Mouse (Mus musculus) midbrain, embryonic 13.5 days (tissue): ENCODE results near the gene Dpysl4. TPM values are rescaled to one million over a fixed set of nuclear protein-coding genes. Genes with fewer than 3 reads are reported as not detected.

Experiments used
- ATAC-seq: fragments of 200-750 bp; cut with Nextera tagmentation; 2 replicates; pipeline ENCODE4 v1.8.0; 2017; ENCODE audit warnings: mild to moderate bottlenecking, moderate TSS enrichment, moderate library complexity
- H3K27ac ChIP-seq: fragments of 300-500 bp; sonication (generic); 2 replicates; pipeline ENCODE4 v1.5.1; 2015; ENCODE audit warnings: inconsistent platforms, mild to moderate bottlenecking, moderate library complexity
- H3K27me3 ChIP-seq: fragments of 300-500 bp; sonication (generic); 2 replicates; pipeline ENCODE4 v1.6.1; 2015; ENCODE audit warnings: mild to moderate bottlenecking, inconsistent platforms
- H3K36me3 ChIP-seq: fragments of 300-500 bp; sonication (generic); 2 replicates; pipeline ENCODE4 v1.6.1; 2015; ENCODE audit warnings: mild to moderate bottlenecking, inconsistent platforms
- H3K4me1 ChIP-seq: fragments of 300-500 bp; sonication (generic); replicated peaks from 2 replicates; pipeline ENCODE4 v1.6.1; 2015; ENCODE audit warnings: inconsistent platforms
- H3K4me2 ChIP-seq: fragments of 300-500 bp; sonication (generic); replicated peaks from 2 replicates; pipeline ENCODE4 v1.6.1; 2015; ENCODE audit warnings: moderate library complexity, mild to moderate bottlenecking, inconsistent platforms
- H3K4me3 ChIP-seq: fragments of 300-500 bp; sonication (generic); replicated peaks from 2 replicates; pipeline ENCODE4 v1.5.1; 2015; ENCODE audit warnings: mild to moderate bottlenecking, inconsistent platforms
- H3K9ac ChIP-seq: fragments of 300-500 bp; sonication (generic); replicated peaks from 2 replicates; pipeline ENCODE4 v1.6.1; 2015; ENCODE audit warnings: mild to moderate bottlenecking, inconsistent platforms
- H3K9me3 ChIP-seq: fragments of 300-500 bp; sonication (generic); 2 replicates; pipeline ENCODE4 v1.6.1; 2016; ENCODE audit warnings: mild to moderate bottlenecking, inconsistent platforms
- WGBS: fragments of 180-500 bp; shearing (Covaris S2); methylation state at CpG from one replicate; pipeline ENCODE4 v1.1.7; 2015; 5-methylcytosine and 5-hydroxymethylcytosine counted together
- polyA plus RNA-seq: library from polyadenylated mRNA; unstranded; fragments of >200 nt; fragmentation: Nextera tagmentation; extraction: Ambion mirVana; gene quantifications from 2 replicates; pipeline ENCODE4 v1.2.1, GENCODE M21; 2015

Dpysl4 gene
- polyA plus RNA-seq, 1 experiment from 2014 or later: 225 TPM

GRCm38 (mm10) chr7:139131538-139131937, 45.7 kb downstream of the Dpysl4 start:
- ATAC-seq: no peak
- WGBS: 73% methylated on average over 8 of the region's 8 CpGs
- Histone ChIP-seq H3K4me1 (peaks cover 26% of the 10 kb centered on the region), H3K4me3 (no peak overlapping the region), H3K27ac (no peak overlapping the region), H3K9me3 (no peaks in the 10 kb centered on the region), H3K9ac (no peak overlapping the region), H3K27me3 (no peaks in the 10 kb centered on the region), H3K36me3 (no peaks in the 10 kb centered on the region), H3K4me2 (no peak overlapping the region)

GRCm38 (mm10) chr7:139133446-139133845, 47.6 kb downstream of the Dpysl4 start:
- H3K9ac ChIP-seq: no peak overlapping the region
- no peaks in the 10 kb centered on the region for H3K27me3 ChIP-seq
- no peaks in the 10 kb centered on the region for H3K9me3 ChIP-seq
- no peak overlapping the region for H3K27ac ChIP-seq
- no peak overlapping the region for H3K4me2 ChIP-seq
- WGBS: 76% methylated on average over 3 of the region's 3 CpGs
- ATAC-seq: no peak
- peaks cover 34% of the 10 kb centered on the region for H3K4me1 ChIP-seq
- no peak overlapping the region for H3K4me3 ChIP-seq
- H3K36me3 ChIP-seq: no peaks in the 10 kb centered on the region

- Histone ChIP-seq H3K27me3 (no peaks in the 10 kb centered on the region), H3K36me3 (no peaks in the 10 kb centered on the region), H3K27ac (no peak overlapping the region; the same call in 1 of the 2 replicates), H3K4me3 (no peak overlapping the region), H3K4me2 (no peak overlapping the region), H3K9ac (no peak overlapping the region), H3K4me1 (peaks cover 41% of the 10 kb centered on the region), H3K9me3 (no peaks in the 10 kb centered on the region)
- 79% methylated on average over 5 of the region's 5 CpGs for WGBS
- no peak for ATAC-seq
Observed at GRCm38 (mm10) chr7:139135236-139135635, 49.4 kb downstream of the Dpysl4 start.

DNA sequence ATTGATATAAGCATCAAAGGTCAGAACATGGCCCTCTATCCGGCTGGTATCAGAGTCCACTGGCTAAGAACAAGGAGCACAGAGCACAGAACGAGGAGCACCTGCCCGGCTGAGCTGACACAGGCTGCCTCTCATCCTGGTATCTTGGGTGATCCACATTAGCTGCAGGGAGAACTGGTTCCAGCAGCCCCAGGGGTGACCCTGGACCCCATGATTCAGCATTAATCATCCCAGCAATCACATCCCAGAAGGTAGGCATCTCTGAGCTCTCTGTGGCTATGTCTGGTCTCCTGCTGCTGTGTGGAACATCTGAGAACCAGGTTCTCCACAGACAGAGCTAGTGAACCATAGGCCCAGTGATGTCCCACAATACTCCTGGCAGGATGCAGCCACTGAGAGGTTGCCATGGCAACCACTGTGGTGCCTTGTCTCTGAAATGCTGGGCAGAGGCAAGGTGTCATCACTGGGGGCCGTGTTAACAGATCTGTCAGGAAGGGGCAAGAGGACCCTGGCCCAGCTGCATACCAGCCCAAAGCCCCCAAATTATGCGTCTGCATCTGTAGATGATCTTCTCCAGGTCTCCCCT, 51.2 kb downstream of the Dpysl4 start:
- peak overlapping the region; percentile 52 for H3K27ac ChIP-seq
- H3K9ac ChIP-seq: no peak overlapping the region
- WGBS: 57% methylated on average over 5 of the region's 5 CpGs
- H3K36me3 ChIP-seq: no peaks in the 10 kb centered on the region
- ATAC-seq: peak; percentile 56
- no peak overlapping the region for H3K4me3 ChIP-seq
- H3K4me2 ChIP-seq: no peak overlapping the region
- H3K4me1 ChIP-seq: peaks cover 43% of the 10 kb centered on the region
- no peaks in the 10 kb centered on the region for H3K27me3 ChIP-seq
- H3K9me3 ChIP-seq: no peaks in the 10 kb centered on the region

- Histone ChIP-seq H3K9me3 (no peaks in the 10 kb centered on the region), H3K36me3 (no peaks in the 10 kb centered on the region), H3K27ac (peak overlapping the region; percentile 61), H3K4me3 (no peak overlapping the region), H3K27me3 (no peaks in the 10 kb centered on the region; the same call in 1 of the 2 replicates), H3K9ac (0 out of 2 replicates have a peak overlapping the region, but pooled peaks have one; percentile 2), H3K4me1 (peaks cover 43% of the 10 kb centered on the region), H3K4me2 (peak overlapping the region; percentile 19)
- 1% methylated on average over 11 of the region's 11 CpGs for WGBS
- peak; percentile 90 for ATAC-seq
Observed at GRCm38 (mm10) chr7:139139921-139140461, 54.2 kb downstream of the Dpysl4 start.

GRCm38 (mm10) chr7:139143785-139144184, 58.0 kb downstream of the Dpysl4 start:
- WGBS: 74% methylated on average over 1 of the region's 1 CpGs
- H3K4me3 ChIP-seq: no peak overlapping the region
- H3K27ac ChIP-seq: no peak overlapping the region
- no peaks in the 10 kb centered on the region; the same call in none of the 2 replicates for H3K27me3 ChIP-seq
- H3K4me2 ChIP-seq: no peak overlapping the region
- H3K36me3 ChIP-seq: no peaks in the 10 kb centered on the region
- H3K9ac ChIP-seq: no peak overlapping the region
- H3K9me3 ChIP-seq: no peaks in the 10 kb centered on the region
- no peak for ATAC-seq
- H3K4me1 ChIP-seq: peaks cover 42% of the 10 kb centered on the region

DNA sequence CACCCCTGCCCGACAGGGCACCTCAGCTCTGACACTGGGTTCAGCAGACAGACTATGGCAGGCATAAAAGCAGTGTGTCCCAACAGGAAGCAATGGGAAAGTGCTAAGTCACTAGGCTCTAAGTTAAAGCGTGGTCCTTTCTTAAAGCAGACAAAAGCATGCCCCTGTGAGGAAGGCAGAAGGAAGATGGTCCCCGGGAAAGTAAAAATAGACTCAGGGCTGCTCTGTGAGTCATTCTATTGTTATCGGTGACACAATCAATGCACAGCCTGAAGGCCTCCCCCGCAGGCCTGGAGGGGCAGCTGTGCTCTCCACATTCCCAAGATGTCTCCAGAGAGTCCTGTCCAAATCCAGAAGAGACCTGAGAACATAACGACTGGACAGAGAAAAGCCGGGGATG, 60.1 kb downstream of the Dpysl4 start:
- ATAC-seq: no peak
- Histone ChIP-seq H3K4me3 (no peak overlapping the region), H3K27me3 (peaks cover 3% of the 10 kb centered on the region), H3K4me2 (no peak overlapping the region), H3K9ac (no peak overlapping the region), H3K36me3 (no peaks in the 10 kb centered on the region), H3K27ac (no peak overlapping the region), H3K9me3 (no peaks in the 10 kb centered on the region), H3K4me1 (peaks cover 40% of the 10 kb centered on the region)
- 25% methylated on average over 7 of the region's 7 CpGs for WGBS

DNA sequence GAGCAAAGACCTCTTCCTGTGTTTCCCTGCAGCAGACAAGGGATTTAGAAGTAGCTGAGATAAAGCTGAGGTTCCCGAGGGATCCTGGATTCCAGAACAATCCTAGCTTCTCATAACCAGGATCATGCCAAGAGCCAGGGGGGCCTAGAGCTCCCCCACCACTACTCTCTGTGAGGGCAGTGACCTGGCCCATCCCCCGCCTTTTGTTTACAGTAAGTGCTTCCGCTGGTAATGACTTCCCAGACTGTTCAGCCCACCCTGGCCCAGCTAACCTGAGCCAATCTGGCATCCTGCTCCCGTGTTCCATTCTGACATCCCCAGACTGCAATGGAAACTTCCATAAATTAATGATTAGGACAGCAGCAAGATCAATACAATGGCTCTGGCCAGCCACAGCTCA, 61.6 kb downstream of the Dpysl4 start:
- no peaks in the 10 kb centered on the region for H3K9me3 ChIP-seq
- ATAC-seq: no peak
- H3K27me3 ChIP-seq: peaks cover 3% of the 10 kb centered on the region
- no peak overlapping the region for H3K9ac ChIP-seq
- H3K27ac ChIP-seq: peak overlapping the region; percentile 25; the same call in 1 of the 2 replicates
- peaks cover 46% of the 10 kb centered on the region for H3K4me1 ChIP-seq
- no peak overlapping the region for H3K4me2 ChIP-seq
- H3K36me3 ChIP-seq: no peaks in the 10 kb centered on the region
- WGBS: 47% methylated on average over 4 of the region's 4 CpGs
- no peak overlapping the region for H3K4me3 ChIP-seq

DNA sequence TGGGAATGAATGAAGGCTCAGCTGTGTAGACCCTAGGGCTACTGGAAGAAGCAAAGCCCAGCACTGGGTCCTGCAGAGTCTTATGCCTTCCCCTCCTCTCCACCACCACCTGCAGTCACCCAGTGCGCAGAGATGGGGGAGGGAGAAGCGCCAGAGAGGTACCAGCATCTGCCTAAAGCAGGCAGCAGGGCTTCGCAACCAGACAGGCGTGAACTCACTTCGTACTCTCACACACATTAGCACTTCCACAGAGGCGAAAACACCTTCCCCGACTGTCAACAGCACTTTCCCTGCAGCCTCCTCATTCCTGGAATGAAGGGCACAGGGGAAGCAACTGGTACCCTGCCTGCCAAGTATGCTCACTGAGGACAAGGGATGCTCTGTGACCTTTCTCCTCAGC, 63.6 kb downstream of the Dpysl4 start:
- Histone ChIP-seq H3K9me3 (no peaks in the 10 kb centered on the region), H3K27ac (no peak overlapping the region), H3K4me3 (no peak overlapping the region), H3K36me3 (no peaks in the 10 kb centered on the region), H3K27me3 (peaks cover 3% of the 10 kb centered on the region; the same call in 1 of the 2 replicates), H3K4me2 (no peak overlapping the region), H3K9ac (no peak overlapping the region), H3K4me1 (peaks cover 46% of the 10 kb centered on the region)
- WGBS: 43% methylated on average over 7 of the region's 7 CpGs
- no peak for ATAC-seq

DNA sequence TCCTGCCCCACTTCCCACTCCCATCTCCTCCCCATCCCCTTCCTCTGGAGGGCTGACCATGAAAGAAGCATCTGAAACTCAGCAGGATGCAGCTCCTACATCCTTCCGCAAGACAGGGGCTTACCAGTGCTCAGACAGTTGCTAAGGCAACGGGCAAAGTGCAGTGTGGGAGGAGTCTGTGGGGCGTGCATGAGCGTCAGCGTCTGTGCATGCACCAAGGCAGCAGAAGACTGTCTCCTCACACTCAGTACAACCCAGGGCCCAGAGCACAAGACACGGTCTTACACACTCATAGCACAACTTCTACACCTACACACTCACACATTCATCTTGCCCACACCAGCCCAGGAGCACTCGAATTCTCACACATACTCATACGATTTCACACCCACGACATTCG, 65.3 kb downstream of the Dpysl4 start:
- Histone ChIP-seq H3K27ac (peak overlapping the region; percentile 59), H3K27me3 (peaks cover 3% of the 10 kb centered on the region; the same call in 1 of the 2 replicates), H3K9me3 (no peaks in the 10 kb centered on the region), H3K4me1 (peaks cover 38% of the 10 kb centered on the region), H3K4me2 (peak overlapping the region; percentile 17; the same call in 1 of the 2 replicates), H3K9ac (no peak overlapping the region), H3K4me3 (no peak overlapping the region), H3K36me3 (no peaks in the 10 kb centered on the region)
- ATAC-seq: peak; percentile 96
- WGBS: 32% methylated on average over 10 of the region's 10 CpGs
